Mouse (Mus musculus) embryonic stem cell, embryonic (primary cell): ENCODE data around the gene Hivep2.

Experiments used
- CTCF ChIA-PET, 4 experiments: fragments of 300-600 bp in 2 of 4; fragments of 350-600 bp in 2 of 4; sonication (Branson Sonifier 250); formaldehyde crosslinking; loops; one replicate each; lab custom pipeline; 2022; ENCODE audit warnings: inconsistent platforms in 2 of 4; lab: Charles Lee
- POLR2A ChIA-PET, 4 experiments: fragments of 300-600 bp in 2 of 4; fragments of 350-600 bp in 2 of 4; sonication (Branson Sonifier 250); formaldehyde crosslinking; loops; one replicate each; lab custom pipeline; 2022; ENCODE audit warnings: antibody characterized with exemption in 4 of 4, inconsistent platforms in 1 of 4; lab: Charles Lee

Hivep2 gene

GRCm38 (mm10) chr10:14037977-14038489 lies 72.2 kb downstream of the Hivep2 start:
- CTCF ChIA-PET, result no interaction called here
- POLR2A ChIA-PET, result interaction anchor here in 1 of 4 experiments (0.7 kb wide), 1 partner anchor 19 kb away, joined by 3 read pairs; no protein-coding TSS in a partner anchor

DNA sequence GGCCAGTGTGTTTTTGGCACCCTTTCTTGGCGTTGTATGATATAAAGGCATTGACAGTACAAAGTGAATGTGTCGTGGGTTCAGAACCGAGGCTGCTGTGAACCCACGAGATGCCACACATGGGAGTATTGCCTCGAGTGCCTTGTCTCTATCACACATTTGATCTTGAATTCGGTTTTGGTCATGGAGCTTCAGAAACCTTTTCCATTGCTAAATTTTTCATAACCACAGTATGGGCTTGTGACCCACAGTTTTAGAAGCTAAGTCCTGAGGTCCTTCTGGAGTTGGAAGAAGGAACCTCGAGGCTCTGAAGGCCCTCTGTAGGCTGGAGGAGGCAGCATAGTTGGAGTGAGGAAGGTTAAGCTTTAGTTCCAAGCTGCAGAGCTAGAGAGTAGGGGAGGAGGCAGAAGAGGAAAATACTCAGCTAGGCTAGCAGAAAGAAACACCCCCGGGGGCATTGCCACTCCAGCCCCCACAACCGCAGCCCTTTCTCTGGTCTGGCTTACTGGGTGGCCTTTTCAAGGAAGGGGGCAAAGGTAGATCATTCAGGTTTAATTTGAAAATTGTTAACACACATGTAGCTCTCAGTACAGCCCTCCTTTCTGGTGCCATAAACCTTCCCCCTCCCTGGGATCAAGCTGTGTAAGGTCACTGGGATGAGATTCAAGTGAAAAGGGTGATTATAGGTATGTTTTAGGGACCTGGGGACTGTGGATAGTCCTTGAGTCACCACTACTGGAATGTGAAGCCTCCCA lies 75.0 kb downstream of the Hivep2 start:
- POLR2A ChIA-PET, result no interaction called here
- CTCF ChIA-PET, result no interaction called here

GRCm38 (mm10) chr10:14041606-14042005 lies 75.7 kb downstream of the Hivep2 start:
- CTCF ChIA-PET, result no interaction called here

DNA sequence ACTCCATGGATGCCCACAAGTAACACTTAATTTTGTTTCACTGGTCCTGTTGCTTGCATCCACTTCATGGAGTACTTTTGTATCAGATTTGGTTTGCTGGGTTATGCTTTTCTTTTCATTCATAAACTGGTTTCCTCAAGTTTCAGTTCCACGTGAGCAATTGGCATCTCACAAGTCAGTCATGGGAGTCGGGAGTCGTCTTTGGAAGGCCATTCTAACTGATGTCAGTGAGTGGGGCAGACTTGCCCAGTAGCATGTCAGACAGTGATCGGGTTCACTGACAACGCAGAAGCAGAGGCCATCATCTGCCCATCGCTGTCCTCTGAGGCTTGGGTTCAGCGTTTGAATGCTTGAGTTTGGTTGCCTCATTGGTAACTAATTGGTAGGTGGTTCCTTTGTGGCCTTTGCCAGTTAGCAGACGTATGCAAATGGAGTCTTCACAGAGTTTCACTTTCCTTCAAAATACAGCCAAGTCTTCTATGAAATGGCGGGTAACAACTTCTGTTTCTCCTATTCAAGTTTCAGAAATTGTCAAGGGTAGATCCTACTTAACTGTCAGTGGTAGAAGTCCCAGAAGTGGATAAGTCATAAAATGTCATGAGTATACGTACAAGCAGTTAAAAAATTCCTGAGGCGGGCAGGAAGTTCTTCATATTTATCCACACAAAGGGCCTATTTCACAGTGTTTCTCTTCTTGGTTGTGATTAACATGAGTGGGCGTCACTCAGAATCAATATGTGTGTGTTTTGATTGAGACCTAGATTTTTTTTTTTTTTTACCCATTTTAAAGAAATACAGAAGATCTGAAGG lies 76.9 kb downstream of the Hivep2 start:
- POLR2A ChIA-PET, result no interaction called here
- CTCF ChIA-PET, result no interaction called here

More at GRCm38 (mm10) chr10:14041606-14042005, 75.7 kb downstream of the Hivep2 start:
- POLR2A ChIA-PET, result no interaction called here

DNA sequence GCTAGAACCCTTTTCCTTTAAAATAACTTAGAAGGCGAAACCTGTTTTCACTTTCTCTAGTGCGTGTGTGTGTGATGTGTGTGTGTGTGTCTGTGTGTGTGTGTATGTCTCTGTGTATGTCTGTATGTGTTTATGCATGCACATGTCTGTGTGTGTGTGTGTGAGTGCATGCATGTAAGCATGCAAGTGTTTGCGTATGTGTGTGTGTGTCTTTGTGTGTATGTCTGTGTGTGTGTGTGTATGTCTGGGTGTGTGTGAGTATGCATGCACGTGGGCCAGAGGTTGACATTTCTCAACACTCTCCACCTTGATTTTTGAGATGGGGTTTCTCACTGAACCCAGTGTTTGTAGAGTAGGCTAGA lies 77.5 kb downstream of the Hivep2 start:
- CTCF ChIA-PET, result no interaction called here

DNA sequence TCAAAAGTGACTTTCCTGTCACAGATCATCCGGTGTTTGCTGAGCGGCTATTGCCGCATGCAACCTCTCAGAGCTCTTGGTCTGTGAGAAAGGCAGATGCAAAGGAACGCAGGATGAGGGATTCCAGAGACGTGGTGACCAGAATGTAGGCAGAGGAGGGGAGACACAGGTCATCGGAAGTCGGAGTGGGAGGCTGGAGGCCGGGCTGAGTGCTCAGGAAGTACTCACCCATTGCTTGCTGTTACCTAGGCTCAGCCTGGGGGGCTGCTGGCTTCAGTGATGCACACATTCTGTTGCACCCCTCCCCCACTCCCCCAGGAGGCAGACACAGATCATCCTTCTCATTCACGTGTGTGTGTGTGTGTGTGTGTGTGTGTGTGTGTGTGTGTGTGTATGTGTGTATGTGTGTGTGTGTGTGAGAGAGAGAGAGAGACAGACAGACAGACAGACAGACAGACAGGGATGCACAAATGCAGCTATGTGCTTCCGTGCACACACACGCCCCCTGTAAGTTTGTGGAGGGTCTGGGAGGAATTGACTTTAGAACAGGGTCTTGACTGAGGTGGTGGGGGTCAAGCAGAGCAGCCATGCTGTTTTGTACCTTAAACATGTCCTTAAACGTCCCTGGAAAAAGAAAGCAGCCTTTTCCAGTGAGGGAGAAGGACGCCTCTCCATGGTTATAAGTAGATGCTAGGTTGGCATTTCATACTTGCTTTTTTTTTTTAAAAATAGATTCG lies 78.3 kb downstream of the Hivep2 start:
- CTCF ChIA-PET, result interaction anchor here in 2 of 4 experiments (0.7 kb wide), 2 partner anchors 18 to 145 kb away, joined by 3 read pairs; no protein-coding TSS in a partner anchor
- POLR2A ChIA-PET, result interaction anchor here in 2 of 4 experiments (0.7 to 1.7 kb wide), 4 partner anchors 11 to 154 kb away, joined by 3 to 4 read pairs (median 4); no protein-coding TSS in a partner anchor

More for the DNA sequence above, 77.5 kb downstream of the Hivep2 start:
- POLR2A ChIA-PET, result no interaction called here

- CTCF ChIA-PET, result interaction anchor here in 2 of 4 experiments (0.7 kb wide), 2 partner anchors 18 to 144 kb away, joined by 3 read pairs; no protein-coding TSS in a partner anchor
- POLR2A ChIA-PET, result interaction anchor here in 2 of 4 experiments (0.7 to 1.7 kb wide), 3 partner anchors 10 to 73 kb away, joined by 3 to 4 read pairs (median 3); no protein-coding TSS in a partner anchor
Measured at GRCm38 (mm10) chr10:14044783-14045392, 79.0 kb downstream of the Hivep2 start.

GRCm38 (mm10) chr10:14045745-14046144 lies 79.9 kb downstream of the Hivep2 start:
- ChIA-PET CTCF (interaction anchor here in 2 of 4 experiments (0.6 to 1.1 kb wide), 4 partner anchors 9 to 346 kb away, joined by 3 to 7 read pairs (median 4); no protein-coding TSS in a partner anchor), POLR2A (interaction anchor here in 1 of 4 experiments (0.6 to 1.7 kb wide), 3 partner anchors 34 to 1026 kb away, joined by 3 to 4 read pairs (median 3); no protein-coding TSS in a partner anchor)

- POLR2A ChIA-PET, result interaction anchor here in 3 of 4 experiments (0.6 to 0.9 kb wide), 5 partner anchors 80 to 1026 kb away, joined by 3 to 4 read pairs (median 3); no protein-coding TSS in a partner anchor
- CTCF ChIA-PET, result interaction anchor here (0.6 to 1.1 kb wide), 15 partner anchors 9 to 482 kb away, joined by 3 to 7 read pairs (median 3); no protein-coding TSS in a partner anchor
Measured at GRCm38 (mm10) chr10:14046171-14046651, 80.3 kb downstream of the Hivep2 start.

GRCm38 (mm10) chr10:14046935-14047334 lies 81.1 kb downstream of the Hivep2 start:
- CTCF ChIA-PET, result interaction anchor here (0.6 to 1.1 kb wide), 14 partner anchors 8 to 483 kb away, joined by 3 to 6 read pairs (median 4); no protein-coding TSS in a partner anchor
- POLR2A ChIA-PET, result interaction anchor here in 3 of 4 experiments (0.6 to 0.9 kb wide), 5 partner anchors 81 to 1032 kb away, joined by 3 to 4 read pairs (median 3); no protein-coding TSS in a partner anchor

GRCm38 (mm10) chr10:14047661-14048060 lies 81.8 kb downstream of the Hivep2 start:
- ChIA-PET POLR2A (interaction anchor here in 3 of 4 experiments (0.6 to 0.7 kb wide), 3 partner anchors 34 to 1032 kb away, joined by 3 read pairs; no protein-coding TSS in a partner anchor), CTCF (interaction anchor here in 2 of 4 experiments (0.6 to 0.9 kb wide), 2 partner anchors 9 to 242 kb away, joined by 3 to 6 read pairs; no protein-coding TSS in a partner anchor)

DNA sequence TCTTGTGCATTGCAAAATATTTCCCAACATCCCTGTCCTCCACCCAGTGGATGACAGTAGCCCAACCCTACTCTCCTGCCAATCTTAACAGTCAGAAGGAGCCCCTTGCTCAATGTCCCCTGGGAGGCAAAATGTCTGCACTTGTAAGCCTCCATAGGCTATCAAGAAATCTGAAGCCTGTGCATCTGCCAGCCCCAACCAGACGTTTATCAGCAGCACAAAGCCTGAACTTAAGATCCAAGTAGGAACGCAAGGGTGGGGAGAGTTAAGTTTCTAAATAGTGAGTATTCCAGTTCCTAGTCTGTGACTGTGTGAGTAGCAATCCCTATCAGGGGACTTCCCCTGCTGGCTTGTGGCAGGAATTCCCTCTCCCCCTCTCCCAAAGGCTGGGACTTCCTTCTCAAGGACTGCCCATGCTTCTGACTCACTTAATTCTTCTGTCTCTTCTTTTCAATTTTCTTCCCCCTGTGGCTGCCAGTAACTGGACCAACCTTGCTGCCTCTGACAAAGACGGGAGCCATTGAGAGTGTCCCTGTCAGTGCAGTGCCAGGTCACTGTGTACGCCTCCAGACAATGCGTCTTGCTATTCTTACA lies 82.5 kb downstream of the Hivep2 start:
- POLR2A ChIA-PET, result no interaction called here
- CTCF ChIA-PET, result interaction anchor here in 1 of 4 experiments (0.9 kb wide), 1 partner anchor 9 kb away, joined by 3 read pairs; no protein-coding TSS in a partner anchor

DNA sequence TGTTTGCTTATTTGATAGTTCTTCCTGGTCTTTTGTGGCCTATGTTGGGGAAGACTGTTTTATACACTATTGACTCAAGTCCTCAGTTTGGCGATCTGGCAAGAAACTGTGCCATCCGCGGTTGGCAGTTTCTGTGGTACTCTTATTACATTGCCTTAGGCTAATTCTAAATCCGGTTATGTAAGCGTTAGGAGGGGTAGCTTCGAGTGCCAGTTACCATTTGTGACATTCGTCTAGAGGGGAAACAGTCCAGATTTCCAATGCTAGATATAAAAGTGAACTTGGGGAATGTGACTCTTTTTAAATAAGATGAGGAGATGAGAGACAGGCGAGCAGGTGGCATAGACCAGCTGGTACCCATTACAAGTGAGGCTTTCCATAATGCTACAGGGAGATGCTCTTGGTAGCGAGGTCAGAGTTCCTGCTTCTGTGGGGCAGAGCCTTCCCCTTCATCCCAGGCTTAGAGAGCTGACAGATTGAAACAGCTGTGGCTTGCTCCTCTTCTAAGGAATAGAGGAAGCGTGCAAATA lies 83.1 kb downstream of the Hivep2 start:
- ChIA-PET CTCF (no interaction called here), POLR2A (no interaction called here)

- ChIA-PET CTCF (no interaction called here), POLR2A (no interaction called here)
Measured at GRCm38 (mm10) chr10:14049686-14050085, 83.8 kb downstream of the Hivep2 start.

DNA sequence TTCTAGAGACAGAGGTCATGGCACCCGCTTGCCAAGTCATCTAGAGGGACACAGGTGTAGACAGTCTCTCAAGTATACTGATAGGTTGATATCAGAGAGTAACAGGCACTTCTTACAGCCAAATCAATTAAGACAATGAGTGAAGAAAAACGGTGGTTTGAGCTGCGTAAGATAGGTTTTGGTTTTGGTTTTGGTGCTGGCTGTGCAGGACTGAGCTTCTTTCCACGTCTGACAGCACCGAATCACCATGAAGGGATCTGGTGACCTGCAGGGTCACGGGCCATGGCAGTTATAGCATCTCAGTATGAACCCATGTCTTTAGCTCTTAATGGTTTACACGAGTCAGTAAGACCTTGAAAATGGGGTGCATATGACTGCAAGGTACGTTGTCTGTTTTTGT lies 84.7 kb downstream of the Hivep2 start:
- ChIA-PET CTCF (no interaction called here), POLR2A (interaction anchor here in 1 of 4 experiments (0.5 to 0.6 kb wide), 2 partner anchors 219 to 284 kb away, joined by 3 to 4 read pairs; no protein-coding TSS in a partner anchor)

DNA sequence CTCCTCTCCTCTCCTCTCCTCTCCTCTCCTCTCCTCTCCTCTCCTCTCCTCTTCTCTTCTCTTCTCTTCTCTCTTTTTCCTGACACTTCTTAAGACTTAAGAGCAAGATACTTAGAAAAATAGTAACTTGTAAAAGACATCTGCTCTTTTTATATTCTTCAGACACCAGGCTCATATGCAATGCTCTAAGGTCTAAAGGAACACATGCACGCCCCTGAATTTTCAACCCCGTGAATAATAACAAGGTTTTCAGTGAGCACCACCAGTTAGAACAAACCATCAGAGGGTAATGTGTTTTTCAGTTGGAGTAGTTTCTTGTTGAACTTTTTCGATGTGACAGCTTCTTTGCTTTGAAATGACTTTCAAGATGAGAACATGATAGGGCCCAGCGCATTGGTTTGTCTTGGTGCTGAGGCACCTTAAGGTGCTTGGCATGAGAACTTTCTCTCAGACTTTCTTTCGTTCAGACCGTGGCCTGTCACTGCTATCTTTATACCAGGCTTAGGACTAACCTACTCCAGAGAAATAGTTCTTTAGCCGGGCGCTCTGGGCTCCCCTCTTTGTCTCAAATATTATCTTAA lies 86.3 kb downstream of the Hivep2 start:
- CTCF ChIA-PET, result interaction anchor here in 1 of 4 experiments (0.6 kb wide), 1 partner anchor 1171 kb away, joined by 3 read pairs; no protein-coding TSS in a partner anchor
- POLR2A ChIA-PET, result no interaction called here
